Mouse (Mus musculus): ENCODE measurements around the gene Tuba1a.

Gene Tuba1a

DNA sequence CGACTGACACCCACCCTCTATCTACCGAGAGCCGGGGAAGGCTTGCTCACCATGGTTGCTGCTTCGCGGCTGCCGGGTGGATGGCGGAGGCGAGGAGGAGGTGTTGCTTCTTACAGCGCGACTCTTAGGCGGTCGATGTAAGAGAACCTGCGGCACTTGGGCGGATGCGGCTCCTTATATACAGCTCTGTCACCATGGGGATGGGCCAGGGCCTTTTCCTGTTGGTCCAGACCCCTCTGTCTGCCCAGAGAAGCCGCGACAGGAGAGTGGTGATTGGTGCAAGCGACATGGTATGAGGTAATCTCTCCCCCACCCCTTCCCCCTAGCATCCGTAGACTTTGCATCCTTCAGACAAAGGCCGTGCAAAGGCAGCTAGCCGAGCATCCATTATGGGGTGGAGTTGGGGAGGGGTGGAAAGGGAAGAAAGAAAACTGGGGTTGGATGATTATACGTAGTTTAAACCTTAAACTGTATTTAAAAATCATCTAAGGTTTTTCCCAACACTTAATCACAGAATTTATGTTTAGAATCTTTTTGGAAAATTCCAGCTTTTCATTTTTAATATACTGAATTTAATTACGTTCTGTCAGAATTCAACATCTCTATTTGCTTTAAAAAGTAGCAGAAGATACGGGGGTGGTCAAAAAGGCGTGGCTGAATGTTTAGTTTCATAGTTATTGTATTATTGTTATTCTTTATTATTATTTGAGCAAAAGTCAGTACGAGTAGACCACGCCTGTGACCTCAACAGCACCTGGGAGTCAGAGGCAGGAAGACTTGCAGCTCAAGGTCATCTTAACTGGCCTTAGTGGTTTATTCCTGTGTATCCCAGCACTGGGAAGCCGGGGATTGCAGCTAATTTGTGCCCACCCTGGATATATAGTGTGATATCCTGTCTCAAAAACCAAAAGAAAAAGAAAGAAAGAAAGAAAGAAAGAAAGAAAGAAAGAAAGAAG, at the start of gene Tuba1a, which contains the start of gene Gm49450:
Tuba1a (minus strand) TSS at position 303 of the 956 bp plus-strand sequence.
Gm49450 (minus strand) TSS at position 151 of the 956 bp plus-strand sequence.
- in situ Hi-C loops (cut with MboI), result no loop called here

DNA sequence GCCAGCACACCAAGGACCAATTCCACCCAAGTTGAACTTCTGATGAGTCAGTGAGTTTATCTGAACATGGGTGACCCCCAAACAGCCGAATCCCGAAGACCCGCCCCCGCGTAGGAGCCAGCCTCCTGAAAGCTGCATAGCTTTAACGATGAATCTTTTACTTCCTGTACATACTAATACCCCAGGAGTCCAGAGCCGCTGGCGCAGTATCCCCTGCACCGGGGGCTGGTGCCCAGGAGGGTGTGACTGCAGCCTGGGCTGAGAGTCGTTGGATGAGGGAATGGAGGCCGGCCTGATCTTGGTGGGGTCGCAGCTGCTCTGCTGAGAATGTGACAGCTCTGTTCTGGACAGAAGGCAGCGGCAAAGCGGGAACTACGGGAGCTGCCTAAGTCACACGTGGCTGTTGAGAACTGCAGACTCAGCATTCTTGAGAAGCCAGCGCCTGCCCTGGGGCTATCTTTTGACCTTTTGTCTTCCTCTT, 48.0 kb upstream of the Tuba1a start:
- in situ Hi-C loops (cut with MboI), result no loop called here

DNA sequence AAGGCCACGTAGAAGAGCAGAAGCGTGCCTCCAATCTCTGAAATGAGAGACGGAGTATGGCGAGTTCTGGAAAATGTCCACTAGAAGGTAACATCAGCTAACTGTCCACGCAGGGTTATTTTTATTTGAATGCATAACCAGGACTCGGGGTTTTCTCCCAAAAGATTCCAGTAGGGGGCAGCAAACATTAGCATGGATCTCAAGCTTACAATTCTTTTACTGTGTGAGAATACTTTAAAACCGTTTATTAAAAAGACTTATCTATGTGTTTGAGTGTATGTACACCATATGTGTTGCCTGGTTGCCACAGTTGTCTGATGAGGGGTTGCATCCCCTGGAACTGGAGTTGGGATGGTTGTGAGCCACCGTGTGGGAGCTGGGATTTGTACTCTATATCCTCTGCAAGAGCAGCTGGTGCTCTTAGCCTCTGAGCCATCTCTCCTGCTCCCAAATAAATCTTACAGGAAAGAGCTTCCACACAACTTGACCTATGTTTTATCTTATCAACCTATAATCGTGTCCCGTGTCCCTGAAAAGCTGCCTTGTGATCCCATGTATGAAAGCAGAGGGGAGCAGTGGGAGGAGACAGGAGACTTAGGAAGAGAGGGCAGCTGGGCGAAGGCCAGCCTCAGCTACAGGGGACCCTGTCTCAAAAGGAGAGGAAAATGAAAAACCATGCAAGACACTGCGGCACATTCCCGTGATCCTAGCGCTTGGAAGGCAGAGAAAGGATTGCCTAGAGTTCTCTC, 47.2 kb upstream of the Tuba1a start:
- in situ Hi-C loops (cut with MboI), result no loop called here

DNA sequence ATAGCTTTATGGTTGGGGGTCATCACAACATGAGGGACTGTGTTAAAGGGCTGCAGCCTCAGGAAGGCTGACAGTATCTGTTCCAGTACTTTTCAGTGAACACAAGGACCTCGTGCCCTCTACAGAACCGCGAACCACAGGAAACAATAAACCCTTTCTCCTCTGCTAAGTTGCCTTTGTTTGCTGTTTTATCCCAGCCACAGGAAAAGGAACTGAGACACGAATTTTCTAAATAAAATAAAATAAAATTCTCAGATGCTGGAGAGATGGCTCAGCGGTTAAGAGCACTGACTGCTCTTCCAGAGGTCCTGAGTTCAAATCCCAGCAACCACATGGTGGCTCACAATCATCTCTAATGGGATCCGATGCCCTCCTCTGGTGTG, 45.3 kb upstream of the Tuba1a start:
- in situ Hi-C loops (cut with MboI), result no loop called here

DNA sequence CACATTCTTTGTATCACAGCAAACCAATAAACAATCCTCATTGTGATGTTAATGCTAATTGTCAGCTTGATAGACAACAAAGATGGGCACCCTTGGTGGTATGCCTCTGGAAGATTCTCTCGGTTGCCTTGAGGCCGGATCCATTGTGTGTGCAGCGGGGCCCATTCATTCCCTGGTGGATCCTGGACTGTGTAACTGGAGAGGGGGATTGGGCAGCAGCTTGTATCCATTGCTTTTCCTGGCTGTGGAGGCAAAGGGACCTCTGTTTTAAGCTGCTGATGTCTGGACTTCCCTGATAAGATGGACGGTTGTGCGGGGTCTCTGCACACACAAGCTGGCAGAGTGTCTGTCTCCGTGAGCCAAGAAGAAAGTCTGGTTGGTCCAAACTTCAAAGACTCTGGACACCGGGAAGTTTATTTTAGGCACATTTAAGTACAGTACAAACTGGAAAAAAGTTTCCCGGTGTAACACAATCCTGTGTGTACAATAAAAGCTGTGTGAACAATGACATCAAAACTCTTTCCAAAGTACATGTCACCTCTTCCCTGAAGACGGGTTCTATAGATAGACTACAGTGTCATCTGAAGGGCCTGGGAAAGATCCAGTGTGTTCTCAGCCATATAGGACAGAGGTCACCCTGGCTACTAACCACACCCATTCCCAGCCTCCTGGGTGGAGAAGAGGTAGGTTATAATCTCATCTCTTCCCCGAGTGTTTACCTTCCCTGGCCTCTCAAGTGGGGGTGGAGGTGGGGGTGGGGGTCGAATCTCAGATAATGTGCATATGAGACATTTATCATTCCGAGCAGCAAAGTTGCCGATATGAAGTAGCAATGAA, 44.7 kb upstream of the Tuba1a start:
- in situ Hi-C loops (cut with MboI), result no loop called here

DNA sequence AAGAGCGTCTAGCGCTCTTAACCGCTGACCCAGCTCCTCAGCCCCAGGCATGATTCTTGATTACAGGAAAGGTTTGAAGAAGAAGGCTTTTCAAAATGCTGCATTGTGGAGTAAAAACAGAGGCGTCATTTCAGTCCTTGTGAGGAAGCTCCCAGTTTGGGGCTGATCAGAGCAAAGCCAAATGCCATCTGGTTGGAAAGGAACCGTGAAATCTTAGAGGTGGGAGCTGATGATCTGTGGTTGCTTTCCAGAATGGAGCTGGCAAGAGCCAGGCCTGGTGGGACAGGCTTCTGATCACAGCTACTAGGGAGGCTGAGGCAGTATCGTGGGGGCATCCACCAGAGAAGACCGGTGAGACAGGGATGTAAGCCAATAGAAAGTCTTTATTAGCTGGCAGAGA, 43.3 kb upstream of the Tuba1a start:
- in situ Hi-C loops (cut with MboI), result no loop called here

DNA sequence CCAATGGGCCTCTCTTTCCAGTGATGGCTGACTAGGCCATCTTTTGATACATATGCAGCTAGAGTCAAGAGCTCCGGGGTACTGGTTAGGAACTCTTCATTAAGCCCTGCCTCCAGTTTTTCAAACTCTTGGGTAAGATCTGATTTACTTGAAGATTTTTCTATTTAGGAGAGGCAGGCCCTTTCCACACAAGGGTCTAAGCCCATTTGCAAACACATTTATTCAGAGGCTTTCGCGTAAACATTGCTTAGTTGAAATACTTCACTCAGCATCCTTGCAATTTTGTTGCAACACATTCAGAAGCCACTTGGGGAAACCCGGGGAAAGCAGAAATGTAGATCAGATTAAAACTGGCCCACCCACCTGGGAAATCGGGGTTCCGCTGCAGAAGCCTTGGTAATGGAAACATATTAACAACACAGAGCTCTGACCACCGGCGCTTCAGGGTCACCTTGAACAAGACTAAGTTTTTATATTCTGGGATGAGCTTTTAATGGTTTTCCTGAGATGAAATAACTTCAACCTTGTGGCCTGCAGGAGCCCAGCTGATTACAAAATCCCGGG, 41.5 kb upstream of the Tuba1a start:
- in situ Hi-C loops (cut with MboI), result loop anchor here (5.0 kb wide), 1 partner anchor 113 kb away; no protein-coding TSS in a partner anchor

DNA sequence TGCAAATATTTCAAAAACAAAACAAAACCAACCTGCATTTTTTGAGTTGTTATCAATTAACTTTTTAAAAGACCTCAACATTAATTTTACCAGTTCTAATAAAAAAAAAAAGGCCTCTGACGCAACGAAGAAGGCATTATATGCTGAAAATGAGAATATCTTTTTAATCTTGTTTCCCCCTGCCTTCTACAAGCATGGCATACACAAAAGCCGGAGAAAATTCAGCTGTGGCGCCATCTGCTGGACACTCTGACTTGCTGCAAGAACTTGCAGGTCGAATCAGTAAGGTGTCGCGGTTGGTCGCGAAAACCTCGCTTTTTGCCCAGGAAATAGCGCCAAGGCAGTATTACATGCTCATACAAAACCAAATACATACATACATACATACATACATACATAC, 40.4 kb upstream of the Tuba1a start:
- in situ Hi-C loops (cut with MboI), result loop anchor here (5.0 kb wide), 1 partner anchor 112 kb away; no protein-coding TSS in a partner anchor

DNA sequence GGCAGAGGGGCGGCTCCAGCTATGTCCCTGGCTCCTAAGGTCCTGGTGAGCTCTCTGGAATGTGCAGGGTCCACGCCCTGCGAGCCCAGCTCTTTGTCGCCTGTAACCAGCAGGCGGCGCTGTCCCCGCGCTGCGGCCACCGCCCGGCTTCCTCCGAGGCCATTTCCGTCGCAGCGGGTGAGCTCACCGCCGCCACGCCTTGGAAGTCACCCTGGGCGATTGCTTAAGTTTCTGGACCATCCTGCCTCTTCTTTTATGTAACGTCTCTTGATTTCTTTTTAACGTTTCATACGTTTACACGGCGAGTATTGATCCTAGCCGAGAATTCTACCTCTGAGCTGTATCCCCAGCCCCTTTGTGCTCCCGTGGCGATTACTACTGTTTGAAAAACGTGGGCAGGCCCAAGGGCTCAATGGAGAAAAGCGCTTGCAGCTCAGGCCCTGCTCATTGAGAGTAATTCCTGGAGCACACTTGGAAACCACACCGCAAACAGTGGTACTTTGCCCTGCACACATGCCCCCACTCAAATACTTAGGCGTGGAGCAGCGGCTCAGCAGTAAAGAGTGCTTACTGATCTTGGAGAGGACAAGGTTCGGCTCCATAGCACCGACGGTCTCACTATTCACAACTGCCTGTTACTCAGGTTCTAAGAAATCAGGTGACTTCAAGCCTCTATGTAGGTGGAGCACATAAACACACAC, 39.7 kb upstream of the Tuba1a start:
- in situ Hi-C loops (cut with MboI), result loop anchor here (5.0 kb wide), 1 partner anchor 111 kb away; no protein-coding TSS in a partner anchor

DNA sequence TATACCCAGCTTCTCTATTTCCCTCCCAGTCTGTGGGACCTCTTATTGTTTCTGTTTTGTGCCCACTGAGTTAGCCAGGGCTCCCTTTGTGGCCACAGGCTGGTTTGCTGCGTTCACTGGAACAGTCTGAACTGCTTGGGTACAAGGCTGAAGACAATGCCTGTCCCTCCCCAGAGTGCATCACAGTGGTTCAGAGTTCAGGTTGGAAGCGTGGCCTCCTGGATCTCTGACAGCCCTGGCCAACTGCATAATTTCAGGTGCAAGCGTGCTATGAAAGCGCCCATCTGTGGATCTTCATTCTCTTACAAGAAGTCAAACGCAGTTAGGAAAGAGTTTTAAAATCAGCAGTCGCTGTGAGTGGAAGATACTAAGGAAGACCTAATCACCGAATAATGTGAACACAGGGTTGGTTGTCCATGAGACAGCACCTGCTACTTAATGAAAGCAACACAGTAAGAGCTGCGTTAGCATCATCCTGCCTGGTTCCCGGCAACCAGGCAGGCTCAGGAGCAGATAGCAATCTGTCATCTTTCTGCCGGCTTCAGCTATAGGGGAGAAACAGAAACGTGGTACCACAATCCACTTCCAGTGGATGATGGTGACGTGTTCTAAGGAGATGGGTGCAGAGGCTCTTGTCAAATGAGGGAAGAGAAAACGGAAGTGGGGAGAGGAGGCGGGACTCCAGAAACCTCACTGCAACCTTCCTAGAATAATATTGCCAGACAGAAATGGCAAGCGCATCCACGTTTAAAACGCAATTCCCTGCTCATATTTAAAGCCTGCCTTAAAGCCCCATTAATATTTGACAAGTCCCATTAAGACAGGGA, 38.8 kb upstream of the Tuba1a start:
- in situ Hi-C loops (cut with MboI), result loop anchor here (5.0 kb wide), 1 partner anchor 110 kb away; no protein-coding TSS in a partner anchor

DNA sequence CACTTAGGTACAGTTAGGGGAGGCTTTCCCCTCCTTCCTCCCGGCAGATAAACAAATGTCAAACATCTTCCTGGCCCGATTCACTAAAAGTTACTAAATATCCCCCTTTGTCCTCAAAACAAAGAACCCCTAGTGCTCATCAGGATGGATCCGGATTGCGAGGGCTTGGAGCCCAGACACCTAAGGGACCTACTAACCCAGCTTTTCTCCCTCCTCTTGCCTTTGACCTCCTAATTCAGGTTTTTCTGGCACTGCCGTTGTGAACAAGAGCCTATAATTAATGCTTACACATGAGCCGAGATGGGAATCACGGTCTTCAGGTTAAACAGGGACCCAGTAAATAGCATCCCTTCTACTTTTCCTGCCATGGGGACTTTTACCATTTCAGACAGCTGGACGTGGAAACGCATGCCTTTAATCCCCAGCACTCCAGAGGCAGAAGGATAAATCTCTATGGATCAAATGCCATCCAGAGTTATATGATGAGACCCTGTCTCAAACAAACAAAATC, 38.1 kb upstream of the Tuba1a start:
- in situ Hi-C loops (cut with MboI), result loop anchor here (5.0 kb wide), 1 partner anchor 109 kb away; no protein-coding TSS in a partner anchor

DNA sequence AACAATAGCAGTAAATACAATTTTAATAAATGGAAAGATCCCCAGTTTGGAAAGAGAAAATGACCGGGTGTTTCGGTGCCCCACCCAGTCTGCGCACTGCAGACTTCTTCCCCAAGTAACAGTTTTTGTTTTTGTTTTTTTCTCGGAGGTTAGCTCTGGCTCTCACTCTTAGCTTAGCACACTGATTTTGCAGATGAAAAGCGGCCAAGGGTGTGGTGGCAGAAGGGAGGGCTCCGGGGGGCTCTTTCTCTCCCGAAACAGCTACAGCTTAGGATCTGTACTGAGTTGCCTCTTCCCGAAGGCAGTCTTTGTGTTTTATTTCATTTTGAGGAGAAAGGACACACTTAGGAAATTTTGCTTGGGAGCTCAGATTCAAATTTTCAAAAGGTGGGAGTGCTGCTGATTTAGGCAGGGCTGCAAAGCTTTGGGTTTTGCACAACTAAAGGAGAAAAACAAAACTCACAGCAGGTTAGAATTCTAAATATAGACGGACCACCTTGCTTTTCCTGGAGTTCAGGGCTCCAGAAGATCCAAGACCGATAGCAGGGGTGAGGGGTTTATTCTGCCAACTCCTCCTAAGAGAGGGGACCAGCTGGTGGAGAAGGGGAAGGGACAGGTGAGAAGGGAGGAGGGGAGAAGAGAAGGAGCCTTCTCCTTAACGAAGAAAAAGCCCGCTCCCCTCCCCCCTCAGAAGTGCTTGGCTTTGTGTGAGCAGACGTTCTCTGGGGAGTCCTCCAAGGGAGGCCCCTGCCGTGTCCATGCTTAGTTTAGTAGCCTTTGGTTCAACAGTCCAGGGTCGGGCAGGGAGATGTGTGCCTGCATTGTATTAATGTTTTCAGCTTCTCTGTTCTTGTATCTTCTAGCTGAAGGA, 37.4 kb upstream of the Tuba1a start:
- in situ Hi-C loops (cut with MboI), result loop anchor here (5.0 kb wide), 1 partner anchor 109 kb away; no protein-coding TSS in a partner anchor

DNA sequence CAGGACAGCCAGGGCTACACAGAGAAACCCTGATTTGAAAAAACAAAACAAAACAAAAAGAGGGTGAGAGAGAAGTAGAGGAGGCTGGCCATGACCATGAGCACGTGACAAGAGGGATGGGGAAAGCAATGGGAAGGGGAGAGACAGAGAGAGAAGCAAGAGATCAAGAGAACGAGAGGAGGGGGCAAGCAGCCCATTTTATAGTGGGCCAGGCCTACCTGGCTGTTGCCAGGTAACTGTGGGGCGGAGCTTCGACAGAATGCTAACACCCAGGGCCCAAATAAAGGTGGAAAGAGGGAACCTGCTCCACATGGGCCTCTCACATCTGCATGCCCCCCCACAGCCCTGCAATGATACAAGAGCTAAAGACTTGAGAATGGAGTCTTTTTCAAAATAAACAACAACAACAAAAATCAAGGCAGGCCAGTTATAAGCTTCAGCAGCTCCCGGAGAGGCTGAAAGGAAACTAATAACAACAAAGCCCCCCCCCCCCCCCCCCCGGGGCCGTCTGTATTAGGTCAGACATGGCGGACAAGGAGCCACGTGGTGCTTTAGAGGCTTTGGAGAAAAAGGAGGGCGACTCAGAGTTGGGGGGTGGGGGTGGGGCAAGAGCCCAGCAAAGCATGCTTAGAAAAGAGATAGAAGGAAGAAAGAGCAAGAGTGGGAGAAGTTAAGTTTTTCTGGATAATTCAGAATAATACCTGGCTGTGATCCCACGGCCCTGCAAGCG, 36.4 kb upstream of the Tuba1a start:
- in situ Hi-C loops (cut with MboI), result loop anchor here (5.0 kb wide), 1 partner anchor 108 kb away; no protein-coding TSS in a partner anchor

DNA sequence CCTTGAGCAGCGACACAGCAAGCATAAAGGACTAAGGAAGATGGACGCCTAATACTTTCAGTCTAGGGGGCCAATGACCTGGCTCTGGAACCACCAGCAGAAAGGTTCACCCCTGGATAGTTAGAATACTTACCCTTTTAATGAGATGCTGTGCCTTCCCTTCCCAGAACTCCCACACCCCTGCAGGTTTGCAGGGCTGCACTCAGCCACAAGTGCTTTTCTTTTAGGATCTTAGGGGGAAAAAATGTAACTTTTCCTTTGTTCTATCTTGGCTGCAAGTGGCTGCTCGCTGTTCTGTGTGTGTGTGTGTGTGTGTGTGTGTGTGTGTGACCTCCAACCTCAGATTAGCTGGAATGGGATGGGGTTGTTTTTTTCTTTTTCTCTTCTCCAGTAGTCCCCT, 35.3 kb upstream of the Tuba1a start:
- in situ Hi-C loops (cut with MboI), result no loop called here

DNA sequence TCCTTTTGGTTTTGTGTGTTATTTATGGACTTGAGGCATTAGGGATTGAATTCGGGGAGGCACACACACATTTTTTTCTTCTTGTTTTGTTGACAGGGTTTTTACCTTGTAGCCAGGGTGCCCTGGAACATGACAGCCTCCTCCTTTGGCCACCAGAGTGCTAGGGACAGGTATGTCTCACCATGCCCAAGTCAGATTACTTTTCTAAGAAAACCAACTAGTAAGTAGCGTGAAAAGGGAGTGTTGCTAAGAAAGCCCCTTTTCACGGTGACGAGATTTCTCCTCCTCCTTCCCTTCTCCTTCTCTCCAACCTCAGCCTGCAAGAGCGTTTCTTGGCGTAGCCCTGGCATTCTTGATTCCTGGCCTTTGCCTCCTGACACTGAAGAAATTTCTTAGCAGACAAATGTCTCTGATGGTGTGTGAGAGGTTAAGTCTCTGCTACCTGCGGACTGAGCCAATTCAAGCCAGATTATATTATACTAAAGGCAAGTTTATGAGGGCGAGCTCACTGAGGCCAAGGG, 34.2 kb upstream of the Tuba1a start:
- in situ Hi-C loops (cut with MboI), result no loop called here

DNA sequence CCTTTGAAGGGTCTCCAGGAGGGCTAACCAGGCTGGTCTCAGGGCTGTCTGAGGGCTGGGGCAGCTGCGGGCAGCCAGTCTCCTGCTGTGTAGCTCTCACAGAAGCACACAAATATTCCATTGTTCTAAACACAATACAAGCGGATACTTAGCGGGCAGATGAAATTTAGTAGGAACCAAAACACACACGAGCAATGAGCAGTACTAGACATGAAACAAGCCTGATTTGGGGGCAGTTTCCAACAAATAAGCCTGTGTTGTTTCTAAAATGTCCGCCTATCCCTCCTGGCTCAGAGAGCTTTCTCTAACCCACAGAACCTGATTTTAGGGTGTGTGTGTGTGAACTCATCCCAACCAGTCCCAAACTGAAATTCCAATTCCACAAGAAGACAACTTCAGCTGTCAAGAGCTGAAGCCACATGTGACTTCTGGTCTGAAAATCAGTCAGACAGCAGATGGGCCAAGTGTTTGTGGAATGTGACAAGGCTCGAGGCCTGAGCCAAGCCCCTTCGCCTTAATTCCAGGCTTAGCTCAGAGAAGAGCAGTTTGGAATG, 33.7 kb upstream of the Tuba1a start:
- in situ Hi-C loops (cut with MboI), result no loop called here
